Mouse (Mus musculus) mouse embryonic stem cell (cell line): Measurements from ENCODE around the gene Psma6.
"Not testable (repeated sequence)": the region's sequence is repeated elsewhere in the genome, so short reads cannot be mapped to it uniquely, and the experiment has no call there.

Source experiments
- in situ Hi-C, 2 experiments: fragments of 300-500 bp; cut with MboI; formaldehyde crosslinking; loops; 1 replicate in 1 of 2; 3 replicates in 1 of 2; pipeline ENCODE4 v1.14.3; 2019 to 2020; ENCODE audit warnings: low sequenced_read_pairs in 2 of 2, low pct_unique_long_range_greater_than_20kb in 1 of 2, mixed read lengths in 1 of 2; ENCODE audit not compliant: unreplicated experiment in 1 of 2

Psma6 gene

DNA sequence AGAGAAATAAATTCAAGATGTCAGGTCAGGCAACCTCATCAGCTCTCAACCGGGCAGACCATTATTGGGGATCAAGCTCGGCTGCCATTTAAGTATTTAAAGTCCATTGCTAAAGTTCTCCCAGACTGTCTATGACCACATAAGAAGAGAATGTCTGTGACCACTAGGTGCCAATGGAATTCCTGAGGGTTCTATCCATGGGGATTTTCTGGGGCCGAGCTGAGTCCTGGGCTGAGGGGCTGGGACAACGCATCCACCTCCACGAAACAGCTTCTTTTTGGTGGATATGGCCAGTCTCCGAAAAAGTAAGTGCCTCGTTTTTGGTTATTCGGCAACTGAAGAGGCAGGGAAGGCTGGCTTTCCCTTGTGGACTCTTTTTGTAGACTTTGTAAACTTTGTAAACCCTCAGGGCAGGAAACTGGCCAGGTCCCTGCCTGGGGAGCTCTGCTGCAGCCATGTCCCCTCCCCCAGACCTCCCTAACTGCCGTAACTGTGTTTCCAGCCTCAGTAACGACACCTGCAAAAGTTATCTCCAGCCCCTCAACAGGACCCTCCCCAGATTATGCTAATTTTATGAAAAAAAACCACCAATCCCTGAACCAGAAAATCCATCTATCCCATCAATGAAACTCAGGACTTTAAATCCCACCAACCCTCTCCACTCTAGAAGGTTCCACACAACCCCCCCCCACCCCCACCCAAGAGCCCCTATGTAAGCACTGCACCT lies at the start of gene Psma6:
Gene Psma6, plus strand, starts transcription at position 200 of the 727 bp plus-strand sequence.
- in situ Hi-C loops = no loop called here

DNA sequence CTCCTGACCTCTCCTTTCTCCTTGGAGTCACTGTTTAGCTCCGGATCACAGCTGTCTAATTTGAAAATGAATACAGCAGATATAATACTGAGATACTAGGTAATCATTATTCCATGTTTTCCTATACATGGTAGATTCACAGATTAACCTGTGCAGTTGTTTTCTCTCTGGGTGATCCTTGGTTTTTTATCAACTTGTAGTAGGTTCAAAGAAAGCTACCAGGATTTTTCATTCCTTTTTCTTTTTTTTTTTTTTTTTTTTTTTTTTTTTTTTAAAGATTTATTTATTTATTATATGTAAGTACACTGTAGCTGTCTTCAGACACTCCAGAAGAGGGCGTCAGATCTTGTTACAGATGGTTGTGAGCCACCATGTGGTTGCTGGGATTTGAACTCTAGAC lies 45.5 kb upstream of the Psma6 start:
- in situ Hi-C loops = not testable (repeated sequence)

DNA sequence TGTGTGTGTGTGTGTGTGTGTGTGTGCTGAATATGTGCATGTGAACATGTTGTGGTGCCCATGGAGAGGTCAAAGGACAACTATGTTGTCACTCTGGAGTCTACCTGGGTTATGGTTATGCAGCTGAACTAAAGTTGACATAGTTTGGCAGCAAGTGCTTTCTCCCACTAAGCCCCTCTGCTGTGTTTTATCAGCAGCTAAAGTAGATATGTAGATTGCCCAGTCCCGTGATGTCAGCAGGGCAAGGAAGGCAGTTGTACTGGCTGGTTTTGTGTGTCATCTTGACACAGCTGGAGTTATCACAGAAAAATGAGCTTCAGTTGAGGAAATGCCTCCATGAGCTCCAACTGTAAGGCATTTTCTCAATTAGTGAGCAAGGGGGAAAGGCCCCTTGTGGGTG lies 41.0 kb upstream of the Psma6 start:
- in situ Hi-C loops = not testable (repeated sequence)

DNA sequence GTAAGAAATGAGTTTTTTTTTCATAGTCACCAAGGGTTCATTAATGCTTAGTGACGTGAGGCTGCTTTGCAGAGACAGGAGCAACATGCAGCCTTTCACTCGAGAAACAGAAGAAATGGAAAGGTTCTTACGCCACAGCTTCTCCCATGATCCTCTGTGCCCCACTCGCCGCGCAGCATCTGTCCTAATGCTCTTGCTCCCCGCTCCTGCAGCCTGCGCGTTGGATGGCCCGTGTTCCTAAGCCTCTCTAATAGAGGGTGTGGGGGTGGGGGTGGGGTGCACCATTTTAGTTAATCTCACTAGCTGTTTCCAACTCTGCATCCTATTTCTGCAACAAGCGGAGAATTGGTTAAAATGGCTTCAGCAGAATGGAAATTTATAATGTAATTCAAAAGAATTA lies 40.0 kb upstream of the Psma6 start:
- in situ Hi-C loops = no loop called here

DNA sequence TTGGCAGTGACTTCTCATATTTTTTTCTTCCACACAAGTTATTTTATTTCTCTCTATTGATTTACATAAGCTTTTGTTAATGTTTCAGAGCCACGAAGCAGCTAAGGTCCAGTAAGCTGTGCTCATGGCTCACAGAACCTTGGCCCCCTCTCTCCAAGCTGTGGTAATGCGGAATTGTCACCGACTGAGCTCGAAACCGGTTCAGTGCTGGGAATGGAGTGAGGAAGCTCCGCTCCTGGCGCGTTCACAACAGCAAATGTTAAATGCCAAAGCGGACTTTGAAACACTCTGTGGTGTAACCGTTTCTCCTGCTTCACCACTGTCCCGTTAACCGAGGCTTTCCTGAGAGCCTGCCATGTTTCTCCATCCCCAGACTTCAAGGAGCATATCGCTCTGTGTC lies 39.4 kb upstream of the Psma6 start:
- in situ Hi-C loops = no loop called here

DNA sequence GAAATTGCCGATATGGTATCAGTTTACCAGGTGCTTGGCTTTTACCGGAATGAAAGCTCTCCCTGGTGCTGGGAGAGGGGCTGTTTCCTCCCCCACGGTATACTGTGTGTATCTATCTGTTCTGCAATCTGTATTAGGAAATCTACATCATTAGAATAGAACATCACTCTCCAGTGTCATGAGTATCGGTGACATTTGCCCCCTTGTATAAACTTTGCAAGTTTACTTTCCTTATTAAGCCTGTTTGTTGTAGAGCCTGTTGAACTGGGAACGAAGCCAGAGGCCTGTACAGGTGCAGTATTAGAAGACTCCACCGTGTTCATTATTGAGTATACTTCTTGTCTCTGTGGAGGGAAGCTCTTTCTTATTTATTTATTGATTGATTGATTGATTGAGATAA lies 30.6 kb upstream of the Psma6 start:
- in situ Hi-C loops = no loop called here

DNA sequence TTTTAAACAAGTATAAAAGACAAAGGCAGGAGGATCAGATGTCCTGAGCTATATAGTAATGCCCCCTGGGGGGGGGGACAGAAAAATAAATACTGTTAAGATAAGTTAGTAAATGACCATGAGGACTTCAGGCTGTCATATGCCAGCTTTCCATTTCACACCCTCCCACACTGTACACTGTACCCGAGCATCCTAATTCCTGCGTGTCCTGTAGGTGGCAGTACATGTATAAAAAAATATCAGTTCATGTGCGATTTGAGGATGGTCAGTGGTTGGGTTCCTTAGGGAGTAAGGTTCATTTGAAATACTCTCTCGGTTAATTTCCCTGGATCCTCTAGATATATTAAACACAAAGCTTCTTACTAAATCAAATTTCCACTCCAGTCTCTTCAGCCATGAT lies 29.1 kb upstream of the Psma6 start:
- in situ Hi-C loops = no loop called here

DNA sequence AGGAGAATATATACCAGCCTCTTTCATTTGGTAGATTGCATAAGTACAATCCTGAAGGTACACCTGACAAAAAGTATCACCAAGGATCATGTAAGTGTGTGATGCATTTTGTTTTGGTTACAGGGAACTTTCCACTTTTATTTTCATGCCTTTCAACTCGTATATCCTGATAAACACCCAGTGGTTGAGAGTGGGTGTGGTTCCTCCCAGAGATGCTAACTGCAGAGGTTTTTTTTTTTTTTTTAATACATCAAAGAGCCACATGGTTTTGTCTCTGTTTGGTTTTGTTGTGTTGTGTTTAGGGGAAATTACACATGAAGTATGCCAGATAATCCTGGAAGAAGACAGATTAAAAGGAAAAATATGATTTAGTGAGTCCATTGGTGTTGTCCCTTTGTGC lies 26.7 kb upstream of the Psma6 start:
- in situ Hi-C loops = no loop called here

DNA sequence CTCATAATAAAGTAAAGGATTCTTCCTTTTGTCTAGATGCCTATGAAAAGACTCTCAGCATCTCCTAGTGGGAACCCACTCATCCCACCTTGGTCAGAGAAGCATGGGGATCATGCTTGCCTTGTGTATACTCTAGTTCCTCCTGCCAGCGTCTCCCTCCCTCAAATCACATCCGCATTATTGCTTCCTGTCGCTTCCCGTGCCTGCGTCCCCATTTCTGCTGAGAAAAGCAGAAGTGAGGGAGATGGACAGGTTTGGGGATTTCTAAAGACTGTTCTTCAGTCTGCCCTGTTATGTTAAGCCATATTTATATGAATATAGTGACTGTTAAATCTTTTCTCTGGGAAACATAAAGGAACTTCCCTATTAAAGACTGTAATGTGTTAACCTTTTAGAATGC lies 23.1 kb upstream of the Psma6 start:
- in situ Hi-C loops = no loop called here

DNA sequence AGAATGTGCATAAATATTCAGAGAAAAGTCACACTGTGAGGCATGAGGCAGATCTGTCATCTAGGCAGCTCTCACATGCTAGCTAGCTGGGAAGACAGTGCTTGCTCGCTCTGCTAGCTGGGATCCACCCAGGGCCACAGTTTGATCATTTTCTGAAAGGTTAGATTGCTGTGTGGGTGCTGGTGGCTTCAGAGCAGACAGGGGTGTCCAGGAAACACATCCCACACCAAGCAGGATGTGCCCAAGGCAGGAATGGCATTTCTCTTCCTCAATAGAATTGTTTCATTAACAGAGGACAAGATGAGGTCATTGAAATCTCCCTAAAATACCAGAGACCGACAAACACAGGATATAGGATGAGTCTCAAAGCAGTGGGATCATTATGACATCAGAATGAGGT lies 18.9 kb upstream of the Psma6 start:
- in situ Hi-C loops = no loop called here

DNA sequence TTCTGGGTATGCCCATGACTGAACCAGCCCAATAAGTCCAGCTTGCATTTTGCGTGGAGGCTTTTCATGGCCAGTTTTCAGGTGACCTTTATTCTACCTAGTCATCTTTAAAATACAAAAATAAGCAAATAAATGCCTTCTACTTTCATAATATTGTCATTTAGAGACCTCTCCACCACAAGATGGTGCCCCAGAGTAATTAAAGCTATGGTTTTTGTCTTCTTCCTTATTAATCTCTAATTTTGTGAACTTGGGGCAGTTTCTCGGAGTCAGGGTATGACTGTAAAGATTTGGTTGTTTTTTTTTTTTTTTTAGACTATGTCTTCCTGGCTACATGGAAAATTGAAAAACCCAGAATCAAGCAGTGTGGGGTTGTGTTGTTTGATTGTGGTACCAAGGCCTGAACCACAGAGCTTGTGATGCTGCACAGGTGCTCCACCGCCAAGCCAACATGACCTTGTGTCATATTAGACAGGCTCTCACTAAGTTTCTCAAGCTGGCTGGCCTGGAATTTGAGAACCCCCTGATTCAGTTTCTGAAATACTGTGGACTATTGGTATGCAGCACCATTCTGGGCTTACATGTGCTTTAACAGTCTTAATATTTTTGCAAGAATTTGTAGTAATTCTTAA lies 11.5 kb upstream of the Psma6 start:
- in situ Hi-C loops = no loop called here

DNA sequence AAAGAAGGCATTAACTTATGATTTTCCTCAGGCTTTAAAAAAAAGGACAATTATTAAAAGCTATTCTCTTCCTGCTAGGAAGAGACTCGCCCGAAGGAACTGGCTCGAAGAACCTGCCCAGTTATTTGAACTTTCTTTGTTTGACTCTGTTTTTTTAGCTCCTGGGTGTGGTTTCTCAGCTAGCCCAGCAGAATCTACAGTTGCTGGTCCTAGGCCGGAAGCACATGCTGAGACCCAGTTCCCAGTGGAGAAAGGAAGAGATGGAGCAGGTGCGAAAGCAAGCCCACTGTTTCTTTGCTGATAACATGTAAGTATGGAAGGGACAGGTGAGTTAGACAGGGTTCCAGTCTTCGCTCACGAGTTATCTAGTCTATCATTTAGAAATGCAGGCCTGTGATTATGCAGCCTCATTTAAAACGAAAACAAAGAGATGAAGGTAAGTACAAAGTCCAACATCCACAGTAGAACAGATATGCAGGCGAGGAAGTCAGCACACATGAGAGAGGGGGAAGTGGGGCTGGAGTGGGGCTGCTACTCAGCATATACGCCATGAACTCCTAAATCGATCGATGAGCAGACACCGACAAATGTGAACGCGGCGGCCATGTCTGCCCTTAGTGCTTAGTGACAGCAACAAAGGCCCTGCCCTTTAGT lies 6.9 kb upstream of the Psma6 start:
- in situ Hi-C loops = no loop called here

DNA sequence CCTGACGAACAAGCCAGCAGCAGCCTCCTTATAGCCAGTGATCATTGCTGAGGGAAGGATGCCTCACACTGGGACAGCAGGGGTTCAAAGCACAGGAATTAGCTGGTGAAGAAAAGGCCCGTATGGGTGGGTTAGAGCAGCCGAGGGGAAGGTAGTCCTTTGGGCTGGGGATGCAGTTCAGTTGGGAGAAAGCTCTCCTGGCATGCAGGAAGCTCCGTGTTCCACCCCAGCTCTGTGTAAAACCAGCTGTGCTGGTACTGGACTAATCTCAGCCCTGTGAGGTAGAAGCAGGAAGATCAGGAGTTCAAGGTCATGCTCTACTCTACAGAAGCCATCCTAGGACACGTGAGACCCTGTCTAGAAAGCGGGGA lies 6.4 kb upstream of the Psma6 start:
- in situ Hi-C loops = no loop called here

DNA sequence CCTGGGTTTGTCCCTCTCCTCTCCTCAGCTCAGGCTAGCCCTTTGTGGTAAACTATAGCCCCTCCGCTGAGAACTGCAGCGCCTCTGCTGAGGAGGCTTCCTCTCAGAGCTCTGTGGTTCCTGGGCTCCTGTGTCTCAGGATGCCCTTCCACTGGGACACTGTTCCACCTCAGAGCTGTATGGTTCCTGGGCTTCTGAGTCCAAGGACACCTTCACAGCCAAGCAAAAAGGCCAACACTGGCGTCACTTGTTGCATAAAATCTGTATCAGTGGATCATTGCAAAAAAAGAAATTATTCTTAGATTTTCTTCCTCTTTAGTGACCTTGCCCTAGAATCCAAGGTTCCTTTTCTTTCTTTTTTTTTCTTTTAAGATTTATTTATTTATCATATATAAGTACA lies 804 bp downstream of the Psma6 start:
- in situ Hi-C loops = no loop called here

DNA sequence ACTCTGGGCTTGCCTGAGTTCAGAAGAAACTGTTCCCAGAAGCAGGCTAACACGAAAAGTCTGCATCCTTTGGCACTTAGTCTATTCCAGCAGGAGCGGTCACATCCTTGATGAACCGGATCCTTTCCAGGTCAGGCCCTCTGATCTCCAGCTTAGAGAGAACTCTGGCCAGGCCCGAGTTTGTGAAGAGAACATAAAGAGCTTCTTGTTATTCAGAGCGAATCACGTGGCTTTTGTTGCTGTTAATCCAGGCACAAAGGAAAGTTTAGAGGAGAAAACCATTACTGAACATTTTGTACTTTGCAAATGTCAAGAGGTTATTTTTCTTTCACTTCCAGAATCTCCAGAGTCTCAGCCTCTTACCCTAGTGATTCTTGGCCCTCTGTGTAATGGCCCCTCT lies 1.9 kb downstream of the Psma6 start:
- in situ Hi-C loops = no loop called here

DNA sequence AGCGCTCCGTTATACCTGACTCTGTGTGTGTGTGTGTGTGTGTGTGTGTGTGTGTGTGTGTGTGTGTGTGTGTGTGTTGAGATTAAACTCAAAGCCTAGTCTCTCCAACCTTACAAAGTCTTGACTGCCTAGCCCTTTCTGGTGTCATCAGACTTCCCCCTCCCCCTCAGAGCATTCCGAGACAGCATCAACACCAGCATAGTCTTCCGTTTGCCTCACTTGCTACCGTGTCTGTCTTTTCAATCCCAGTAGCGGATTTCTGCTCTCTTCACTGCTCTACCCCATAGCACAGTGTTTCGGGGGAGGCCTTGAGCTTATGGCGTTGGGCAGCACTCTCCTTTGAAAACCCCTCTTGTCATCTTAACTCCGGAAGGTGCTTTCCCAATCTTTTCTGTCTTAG lies 2.4 kb downstream of the Psma6 start:
- in situ Hi-C loops = no loop called here

DNA sequence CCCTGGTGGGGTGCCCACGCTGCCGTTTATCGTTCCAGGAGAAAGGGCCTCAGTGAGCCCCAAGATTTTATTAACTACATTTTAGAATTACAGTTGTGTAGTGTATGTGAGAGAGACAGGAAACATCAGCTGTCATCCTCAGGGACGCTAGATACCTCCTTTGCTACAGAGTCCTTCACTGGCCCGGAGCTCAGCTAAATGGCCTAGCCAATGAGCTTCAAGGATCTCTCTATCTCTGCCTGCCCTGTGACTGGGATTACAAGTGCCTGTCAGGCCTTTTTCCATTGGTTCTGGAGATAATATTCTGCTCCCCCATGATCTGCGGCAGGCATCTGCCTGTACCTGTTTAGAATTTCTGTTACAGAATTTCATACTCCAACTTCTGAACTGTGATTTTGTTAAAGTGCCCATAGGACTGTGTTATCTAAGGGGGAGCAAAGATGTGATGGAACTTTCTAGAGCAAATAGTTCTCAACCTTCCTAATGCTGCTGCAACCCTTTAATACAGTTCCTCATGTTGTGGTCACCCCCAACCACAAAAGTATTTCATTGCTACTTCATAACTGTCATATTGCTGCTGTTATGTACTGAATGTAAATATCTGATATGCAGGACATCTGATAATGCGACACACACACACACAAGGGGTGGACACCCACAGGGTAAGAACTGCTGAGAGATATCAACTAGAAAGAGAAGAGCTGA lies 3.2 kb downstream of the Psma6 start:
- in situ Hi-C loops = no loop called here

DNA sequence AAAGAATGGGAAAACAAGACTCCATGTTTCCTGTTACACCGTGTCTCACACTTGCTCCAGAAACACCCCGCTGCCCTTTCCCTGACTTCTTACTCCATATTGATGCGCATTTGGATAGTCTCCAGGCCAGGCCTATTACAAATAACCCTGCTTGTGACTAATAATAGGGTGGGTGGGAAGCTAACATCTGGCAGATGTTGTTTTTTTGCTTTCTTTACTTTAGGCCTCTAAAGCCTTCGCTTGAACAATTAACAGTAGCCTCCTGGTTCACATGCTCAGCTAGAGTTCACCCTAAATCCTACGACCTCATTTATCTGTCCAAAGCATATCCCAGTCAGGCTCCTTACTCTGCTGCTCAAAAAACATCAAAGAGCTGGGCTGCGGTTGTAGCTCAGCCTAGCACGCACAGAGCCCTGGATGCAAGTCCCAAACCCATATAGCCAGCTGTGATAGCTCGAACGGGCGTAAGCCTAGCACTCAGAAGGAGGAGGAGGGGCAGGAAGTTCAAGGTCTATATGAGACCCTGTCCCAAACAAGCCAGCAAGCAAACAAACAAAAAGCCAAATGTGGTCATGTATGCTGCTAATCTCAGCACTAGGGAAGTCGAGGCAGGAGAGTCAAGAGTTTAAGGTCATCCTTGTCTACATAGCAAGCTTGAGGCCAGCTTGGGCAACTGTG lies 3.9 kb downstream of the Psma6 start:
- in situ Hi-C loops = no loop called here

DNA sequence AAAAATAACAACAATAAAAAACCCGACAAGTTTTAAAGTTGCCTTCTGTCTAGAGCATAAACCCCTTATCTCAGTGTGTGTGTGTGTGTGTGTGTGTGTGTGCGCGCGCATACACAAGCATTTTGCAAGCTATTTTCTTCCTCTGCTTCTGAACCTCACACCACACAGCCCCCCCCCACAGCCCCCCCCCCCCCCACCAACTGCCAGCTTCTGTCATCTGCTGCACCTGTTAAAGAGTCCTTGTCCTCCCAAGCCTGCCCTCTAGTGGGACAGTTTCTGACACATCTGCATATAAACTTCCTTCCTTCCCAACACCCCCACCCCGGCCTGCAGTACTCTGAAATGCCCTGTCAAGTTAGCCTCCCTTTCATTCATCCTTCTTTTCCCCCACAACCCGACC lies 4.5 kb downstream of the Psma6 start:
- in situ Hi-C loops = no loop called here
